ENCODE assay signal across 8 mouse cellular contexts in genomic region chr2:19919190-19919589, GRCm38 (mm10). TPM values are rescaled to one million over a fixed set of nuclear protein-coding genes. Genes with fewer than 3 reads are reported as not detected.
DNase-seq lines count a peak whose midpoint lies in the region; ATAC-seq lines count a peak whose summit lies in the region.
"Had no signal": no experiment of that assay in that cellular context is flagged by ENCODE, and none has a peak within 500 bp of the region (broad histone marks: within the 10 kb centered on the region; RNA-seq: fewer than 3 reads in every experiment).

No protein-coding gene starts in this region.

- H3K4me1 ChIP-seq in intestine, embryonic 15.5 days (replicated peaks): no peaks in the 10 kb centered on the region
- H3K4me1 ChIP-seq: heart, embryonic 13.5 days had no signal

- no peak overlapping the region for H3K9ac ChIP-seq in intestine, embryonic 15.5 days
- H3K9ac ChIP-seq: heart, embryonic 13.5 days had no signal

- H3K27ac ChIP-seq in intestine, embryonic 15.5 days: no peak overlapping the region
- H3K27ac ChIP-seq: heart, embryonic 13.5 days had no signal

- H3K9me3 ChIP-seq in intestine, embryonic 15.5 days: no peaks in the 10 kb centered on the region
- H3K9me3 ChIP-seq: heart, embryonic 13.5 days had no signal

- H3K4me2 ChIP-seq in intestine, embryonic 15.5 days (replicated peaks): no peak overlapping the region
- H3K4me2 ChIP-seq: heart, embryonic 13.5 days had no signal

- WGBS in intestine, embryonic 15.5 days: 27% methylated on average over 6 of the region's 6 CpGs

- intact Hi-C loops in left cerebral cortex, postnatal 4 days (cut with DNase I): loop anchor here (10.0 kb wide), 1 partner anchor 194 kb away; no protein-coding TSS in a partner anchor

- ATAC-seq in intestine, embryonic 15.5 days: 0 out of 2 replicates have a peak, but pooled peaks have one; percentile 53

- H3K27me3 ChIP-seq in intestine, embryonic 15.5 days (replicated peaks): no peaks in the 10 kb centered on the region
- H3K27me3 ChIP-seq: heart, embryonic 13.5 days had no signal

- peak; percentile 65 for DNase-seq in left cerebral cortex, postnatal 4 days
- DNase-seq in left cerebral cortex, adult 8-10 months (ENCODE audit: low spot score in 2 of 2): no peak
- DNase-seq in T-cell, adult 2 months (ENCODE audit: low spot score): peak; percentile 11
- peak; percentile 85 for DNase-seq in embryo, embryonic 10 days (ENCODE audit: low spot score)
- peak; percentile 49 for DNase-seq in lung, postnatal 36 days
- DNase-seq in thymus, postnatal 25 days: peak; percentile 50

- no peak overlapping the region for H3K4me3 ChIP-seq in intestine, embryonic 15.5 days (replicated peaks)
- H3K4me3 ChIP-seq: heart, embryonic 13.5 days had no signal

- no peaks in the 10 kb centered on the region for H3K36me3 ChIP-seq in intestine, embryonic 15.5 days
- H3K36me3 ChIP-seq: heart, embryonic 13.5 days had no signal

RNA-seq across cellular contexts. Expression of gene Etl4, which starts 9.6 kb away (rescaled TPM):
- total RNA-seq in left cerebral cortex, postnatal 4 days (2021): 10 to 100 TPM; 36.7 to 44.8 TPM
- 100 to 1,000 TPM; 138 to 154 (median 150) TPM for total RNA-seq in left cerebral cortex, adult 8-10 months (2022)
- polyA plus RNA-seq in intestine, embryonic 15.5 days (2015; fragmentation: Nextera tagmentation; extraction: Ambion mirVana): 31.2 and 32.8 TPM in 2 replicates

Comparison
In these comparisons a context has a peak if more than half of its experiments do, and no peak if none do; other contexts are left out.
1. DNase-seq: peak in left cerebral cortex, postnatal 4 days (single experiment), T-cell, adult 2 months (single experiment), embryo, embryonic 10 days (single experiment), lung, postnatal 36 days (single experiment) and thymus, postnatal 25 days (single experiment); none in left cerebral cortex, adult 8-10 months (0 of 2).